In the genomic region with DNA sequence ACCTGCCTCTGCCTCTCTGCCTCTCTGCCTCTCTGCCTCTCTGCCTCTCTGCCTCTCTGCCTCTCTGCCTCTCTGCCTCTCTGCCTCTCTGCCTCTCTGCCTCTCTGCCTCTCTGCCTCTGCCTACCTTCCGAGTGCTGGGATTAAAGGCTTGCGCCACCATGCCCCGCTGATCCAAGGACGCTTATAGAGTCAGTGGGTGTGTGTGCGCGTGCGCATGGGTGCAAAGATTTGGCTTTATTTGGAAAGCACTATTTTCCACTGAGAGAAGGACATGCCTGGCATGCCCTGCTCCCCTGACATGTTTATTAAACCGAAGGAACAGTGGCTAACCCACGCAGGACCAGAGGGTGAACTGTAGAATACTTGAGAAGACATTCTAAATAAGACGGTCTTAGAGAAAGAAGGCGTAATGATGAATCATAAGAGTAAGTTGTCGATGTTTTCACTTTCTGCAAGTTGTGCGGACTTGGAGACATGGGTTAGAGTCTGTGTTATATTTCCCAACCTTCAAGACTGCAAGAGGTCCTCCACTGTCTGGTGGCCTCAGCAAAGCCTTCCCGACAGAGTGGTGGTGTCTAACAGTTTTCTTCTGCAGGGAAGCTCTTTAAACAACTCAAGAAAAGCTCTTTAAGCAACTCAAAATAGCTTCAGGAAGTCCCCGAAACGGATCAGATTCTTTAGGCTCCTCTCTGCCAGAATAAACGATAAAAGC, we compare ENCODE assay signal across 8 mouse cellular contexts. TPM values are rescaled to one million over a fixed set of nuclear protein-coding genes. Genes with fewer than 3 reads are reported as not detected.
A peak's percentile ranks its signal among the peaks of the same experiment; 100 is the strongest.
DNase-seq lines count a peak whose midpoint lies in the region; ATAC-seq and TF ChIP-seq lines count a peak whose summit lies in the region.

No protein-coding gene starts in this region.

- H3K4me3 ChIP-seq in heart, embryonic 12.5 days = peak overlapping the region; percentile 93
- no peak overlapping the region for H3K4me3 ChIP-seq in heart, adult 2 months
- peak overlapping the region; percentile 94 for H3K4me3 ChIP-seq in testis, adult 2 months (ENCODE audit: control insufficient read depth, low read depth, low read length)
- H3K4me3 ChIP-seq in limb, embryonic 13.5 days = no peak overlapping the region

- no peaks in the 10 kb centered on the region for H3K9me3 ChIP-seq in heart, embryonic 12.5 days (replicated peaks)
- no peaks in the 10 kb centered on the region for H3K9me3 ChIP-seq in limb, embryonic 13.5 days

- DNase-seq in heart, adult 2 months = no peak
- DNase-seq in testis, postnatal 14 days (ENCODE audit: low spot score) = no peak
- DNase-seq in cerebellum, adult 11 months = no peak
- DNase-seq in gastrocnemius, postnatal 10 days = no peak
- DNase-seq in heart, adult 8-10 months (ENCODE audit: low spot score) = no peak

- H3K79me2 ChIP-seq in heart, adult 2 months (replicated peaks; ENCODE audit: control insufficient read depth, insufficient read depth, low read length) = peaks cover 4% of the 10 kb centered on the region; the same call in 1 of the 2 replicates

- H3K27me3 ChIP-seq in heart, embryonic 12.5 days (replicated peaks) = no peaks in the 10 kb centered on the region
- H3K27me3 ChIP-seq in heart, adult 2 months (ENCODE audit: control insufficient read depth, insufficient read depth, low read length) = no peaks in the 10 kb centered on the region
- no peaks in the 10 kb centered on the region for H3K27me3 ChIP-seq in testis, adult 2 months (ENCODE audit: control insufficient read depth, insufficient read depth, low read length)
- no peaks in the 10 kb centered on the region for H3K27me3 ChIP-seq in limb, embryonic 13.5 days

- no peak overlapping the region for H3K9ac ChIP-seq in heart, embryonic 12.5 days
- H3K9ac ChIP-seq in heart, adult 2 months (ENCODE audit: low read depth, low read length) = no peak overlapping the region
- H3K9ac ChIP-seq in limb, embryonic 13.5 days = no peak overlapping the region

- TF ChIP-seq CTCF in heart, adult 2 months (IDR thresholded peaks at IDR 0.05) = no peak
- no peak for TF ChIP-seq CTCF in testis, adult 2 months (IDR thresholded peaks at IDR 0.05; ENCODE audit: control insufficient read depth, insufficient read depth, insufficient replicate concordance, low read depth, low read length)

- intact Hi-C loops in heart, adult 2 months (cut with DNase I) = loop anchor here (5.0 kb wide), 1 partner anchor 103 kb away; a partner anchor contains a TSS

- H3K36me3 ChIP-seq in heart, embryonic 12.5 days = peaks cover 8% of the 10 kb centered on the region
- H3K36me3 ChIP-seq in heart, adult 2 months (ENCODE audit: control insufficient read depth, insufficient read depth, low read length) = no peaks in the 10 kb centered on the region; the same call in 1 of the 2 replicates
- H3K36me3 ChIP-seq in testis, adult 2 months (ENCODE audit: control insufficient read depth, insufficient read depth, low read length) = no peaks in the 10 kb centered on the region; the same call in 1 of the 2 replicates
- H3K36me3 ChIP-seq in limb, embryonic 13.5 days = peaks cover 10% of the 10 kb centered on the region

- TF ChIP-seq EP300 in heart, adult 2 months (IDR thresholded peaks at IDR 0.05; ENCODE audit: insufficient read depth, low read depth, low read length) = no peak

- H3K4me1 ChIP-seq in heart, embryonic 12.5 days (replicated peaks) = peaks cover 18% of the 10 kb centered on the region
- peaks cover 7% of the 10 kb centered on the region for H3K4me1 ChIP-seq in heart, adult 2 months (ENCODE audit: control insufficient read depth, insufficient read depth, low read length)
- peaks cover 7% of the 10 kb centered on the region for H3K4me1 ChIP-seq in testis, adult 2 months (ENCODE audit: control insufficient read depth, insufficient read depth, low read length)
- peaks cover 16% of the 10 kb centered on the region for H3K4me1 ChIP-seq in limb, embryonic 13.5 days

- peak overlapping the region; percentile 92 for H3K4me2 ChIP-seq in heart, embryonic 12.5 days
- H3K4me2 ChIP-seq in limb, embryonic 13.5 days (replicated peaks) = peak overlapping the region; percentile 76

- TF ChIP-seq POLR2A in heart, adult 2 months (IDR thresholded peaks at IDR 0.05; ENCODE audit: insufficient read depth, low read depth, low read length) = no peak
- TF ChIP-seq POLR2A in testis, adult 2 months (IDR thresholded peaks at IDR 0.05; ENCODE audit: control insufficient read depth, low read depth, low read length) = no peak

- ATAC-seq in heart, embryonic 12.5 days (ENCODE audit: insufficient number of reproducible peaks, low FRiP score) = no peak
- no peak for ATAC-seq in limb, embryonic 13.5 days (ENCODE audit: low FRiP score, low read depth)

- 74% methylated on average over 17 of the region's 17 CpGs for WGBS in heart, embryonic 12.5 days
- 74% methylated on average over 17 of the region's 17 CpGs for WGBS in heart, adult 2 months
- WGBS in limb, embryonic 13.5 days = 87% methylated on average over 17 of the region's 17 CpGs

- H3K27ac ChIP-seq in heart, embryonic 12.5 days (ENCODE audit: poor library complexity, severe bottlenecking) = no peak overlapping the region
- H3K27ac ChIP-seq in heart, adult 2 months = no peak overlapping the region
- no peak overlapping the region for H3K27ac ChIP-seq in testis, adult 2 months (ENCODE audit: control insufficient read depth, insufficient read depth, low read depth, low read length)
- H3K27ac ChIP-seq in limb, embryonic 13.5 days = no peak overlapping the region

RNA-seq across cellular contexts. Expression of a gene that starts 1.0 kb away (rescaled TPM):
- polyA plus RNA-seq in heart, embryonic 12.5 days (2016; fragmentation: Nextera tagmentation; extraction: Ambion mirVana) = 16.8 and 16.9 TPM in 2 replicates
- 1 to 10 TPM; 8.9 to 9.1 TPM for total RNA-seq in heart, adult 2 months (2021)
- polyA plus RNA-seq in heart, adult 2 months (2012; rRNA removed) = 9.9 and 12.5 TPM in 2 replicates
- 16.7 and 18.2 TPM in 2 replicates for polyA plus RNA-seq in testis, adult 2 months (2012; rRNA removed)
- polyA plus RNA-seq in limb, embryonic 13.5 days (2015; fragmentation: Nextera tagmentation; extraction: Ambion mirVana) = 27.0 and 29.0 TPM in 2 replicates
- 10 to 100 TPM; 11.5 to 15.6 TPM for total RNA-seq in gastrocnemius, postnatal 10 days (2021)
- total RNA-seq in heart, adult 8-10 months (2022) = 10 to 100 TPM in 1 of 4 experiments, 1 to 10 TPM in 3; 8.0 to 12.1 (median 9.0) TPM

Comparison
In these comparisons a context has a peak if more than half of its experiments do, and no peak if none do; other contexts are left out.
1. H3K4me3 ChIP-seq: peak in heart, embryonic 12.5 days (single experiment) and testis, adult 2 months (single experiment); none in heart, adult 2 months (single experiment) and limb, embryonic 13.5 days (single experiment).